Mouse (Mus musculus) megakaryocyte, embryonic 14.5 days (primary cell): Measurements from ENCODE around the gene Ren1. TPM values are rescaled to one million over a fixed set of nuclear protein-coding genes. Genes with fewer than 3 reads are reported as not detected.

Experiments
- H3K27me3 ChIP-seq: replicated peaks from 2 replicates; pipeline ENCODE3; 2012; ENCODE audit warnings: inconsistent platforms
- H3K36me3 ChIP-seq: replicated peaks from 2 replicates; pipeline ENCODE3; 2012; ENCODE audit warnings: low read length, inconsistent platforms, mixed read lengths
- H3K4me1 ChIP-seq: 2 replicates; pipeline ENCODE4 v1.6.1; 2012; ENCODE audit warnings: inconsistent platforms
- H3K4me3 ChIP-seq: replicated peaks from 2 replicates; pipeline ENCODE3; 2012; ENCODE audit warnings: moderate library complexity, mild to moderate bottlenecking, inconsistent platforms
- H3K9me3 ChIP-seq: 2 replicates; pipeline ENCODE4 v1.6.1; 2012; ENCODE audit warnings: inconsistent platforms
- FLI1 ChIP-seq: IDR thresholded peaks from 2 replicates; pipeline ENCODE4 v1.6.1; 2012; ENCODE audit warnings: low read length, inconsistent platforms, mixed read lengths
- GATA1 ChIP-seq: IDR thresholded peaks from 3 replicates; pipeline ENCODE4 v1.6.1; 2012; ENCODE audit warnings: mixed read lengths, low read length, inconsistent platforms, borderline replicate concordance
- polyA plus RNA-seq: library from polyadenylated mRNA; stranded (reverse); fragments of >175 nt; gene quantifications from 2 replicates; pipeline ENCODE4 v1.2.3, GENCODE M21; 2012; ENCODE audit warnings: low replicate concordance; ENCODE audit not compliant: insufficient read depth

Ren1 gene
- polyA plus RNA-seq, 1 experiment = not detected

DNA sequence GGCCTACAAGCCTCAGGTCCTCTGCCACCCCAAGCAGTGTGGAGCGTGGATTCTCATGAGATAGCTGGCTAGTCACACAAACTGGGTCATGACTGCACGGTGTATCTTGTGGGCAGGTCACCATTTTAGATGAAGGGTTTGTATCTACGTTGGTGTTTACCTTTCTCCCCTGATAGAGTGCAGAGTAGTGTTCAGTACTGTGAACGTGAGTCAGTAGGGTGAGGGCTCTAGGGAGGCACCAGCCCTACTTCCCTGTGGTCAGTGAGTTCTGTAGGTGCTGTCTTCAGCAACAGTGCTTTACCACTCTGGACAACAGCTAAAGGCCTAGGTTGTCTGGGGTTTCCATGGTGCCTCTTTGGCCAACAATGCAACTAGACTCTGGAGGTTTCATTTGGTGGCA lies 53.7 kb downstream of the Ren1 start:
- peaks cover 18% of the 10 kb centered on the region for H3K4me1 ChIP-seq
- TF ChIP-seq GATA1 (no peak), FLI1 (no peak)
- H3K27me3 ChIP-seq = peaks cover 36% of the 10 kb centered on the region
- H3K9me3 ChIP-seq = no peaks in the 10 kb centered on the region
- H3K4me3 ChIP-seq = no peak overlapping the region
- no peaks in the 10 kb centered on the region for H3K36me3 ChIP-seq

DNA sequence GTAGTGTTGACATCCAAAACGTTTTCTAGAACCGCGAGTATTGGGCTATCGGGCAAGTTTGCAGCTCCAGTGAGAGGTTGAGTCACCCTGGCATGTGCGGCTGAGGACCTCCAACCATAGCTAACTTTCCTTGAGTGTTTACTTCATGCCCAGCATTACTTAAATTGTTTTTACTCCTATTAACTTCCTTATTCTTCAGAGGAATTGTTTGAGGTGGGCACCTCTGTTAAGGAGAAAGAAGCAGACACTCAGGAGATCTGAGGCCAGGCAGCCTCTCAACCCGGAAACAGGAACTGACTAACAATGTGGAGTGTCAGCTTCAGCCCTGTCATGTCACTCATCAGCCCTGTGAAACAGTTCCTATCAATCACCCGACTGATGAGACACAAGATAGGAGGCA lies 56.3 kb downstream of the Ren1 start:
- no peaks in the 10 kb centered on the region for H3K36me3 ChIP-seq
- H3K9me3 ChIP-seq = no peaks in the 10 kb centered on the region
- H3K27me3 ChIP-seq = peaks cover 30% of the 10 kb centered on the region
- no peaks in the 10 kb centered on the region for H3K4me1 ChIP-seq
- no peak overlapping the region for H3K4me3 ChIP-seq
- TF ChIP-seq FLI1 (no peak), GATA1 (no peak)

GRCm38 (mm10) chr1:133407436-133407835 lies 57.1 kb downstream of the Ren1 start:
- peaks cover 36% of the 10 kb centered on the region for H3K27me3 ChIP-seq
- TF ChIP-seq GATA1 (no peak), FLI1 (no peak)
- H3K4me1 ChIP-seq = no peaks in the 10 kb centered on the region
- H3K4me3 ChIP-seq = no peak overlapping the region
- no peaks in the 10 kb centered on the region for H3K36me3 ChIP-seq
- no peaks in the 10 kb centered on the region for H3K9me3 ChIP-seq

DNA sequence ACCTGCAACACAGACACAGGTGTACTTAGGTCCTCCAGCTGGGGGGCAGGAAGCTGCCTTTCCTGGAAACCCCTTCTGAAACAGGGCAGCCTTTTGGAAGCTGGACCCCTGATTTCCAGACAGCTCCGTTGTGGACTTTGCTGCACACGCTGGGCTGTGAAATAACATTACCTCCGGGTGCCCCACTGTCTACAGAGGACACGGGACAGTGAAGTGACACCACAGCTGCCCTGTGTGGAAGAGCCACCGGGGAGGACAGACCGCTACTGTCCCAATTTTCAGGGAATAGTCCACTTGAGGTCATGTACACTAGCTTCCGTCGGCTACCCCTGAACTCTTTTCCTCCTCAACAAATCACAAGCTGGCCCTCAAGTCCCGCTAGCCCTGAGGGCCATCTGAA lies 58.0 kb downstream of the Ren1 start:
- Histone ChIP-seq H3K4me1 (peaks cover 7% of the 10 kb centered on the region), H3K4me3 (no peak overlapping the region), H3K27me3 (peaks cover 44% of the 10 kb centered on the region), H3K9me3 (no peaks in the 10 kb centered on the region), H3K36me3 (no peaks in the 10 kb centered on the region)
- TF ChIP-seq GATA1 (no peak), FLI1 (no peak)

- Histone ChIP-seq H3K4me1 (peaks cover 7% of the 10 kb centered on the region), H3K27me3 (peaks cover 48% of the 10 kb centered on the region), H3K4me3 (no peak overlapping the region), H3K36me3 (no peaks in the 10 kb centered on the region), H3K9me3 (no peaks in the 10 kb centered on the region)
- TF ChIP-seq GATA1 (no peak), FLI1 (no peak)
Observed at GRCm38 (mm10) chr1:133408880-133409516, 58.7 kb downstream of the Ren1 start.

DNA sequence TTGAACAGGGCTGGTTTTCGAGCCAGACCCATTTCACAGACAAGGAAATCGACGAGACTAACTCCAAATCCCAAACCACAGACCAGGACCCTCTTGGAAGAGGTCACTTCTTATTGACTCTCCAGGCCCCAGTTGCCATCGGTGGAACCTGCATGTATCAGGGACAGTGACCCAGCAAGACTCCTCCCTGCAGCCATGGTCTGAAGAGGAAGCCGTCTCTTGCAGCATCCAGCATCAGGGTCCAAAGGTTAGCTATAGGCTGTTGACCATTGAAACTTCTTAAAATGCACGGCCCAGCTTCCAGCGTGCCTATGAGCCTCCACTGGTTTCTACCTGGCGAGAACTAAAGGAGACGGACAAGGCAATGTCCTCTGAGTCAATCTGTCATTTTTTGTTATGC lies 59.5 kb downstream of the Ren1 start:
- Histone ChIP-seq H3K4me1 (peaks cover 7% of the 10 kb centered on the region), H3K9me3 (no peaks in the 10 kb centered on the region), H3K4me3 (no peak overlapping the region), H3K36me3 (no peaks in the 10 kb centered on the region), H3K27me3 (peaks cover 53% of the 10 kb centered on the region)
- TF ChIP-seq GATA1 = no peak
- no peak for TF ChIP-seq FLI1

Other genes with a start within 250 kb of the Ren1 start
- gene Ppp1r15b, start 219.4 kb upstream of the Ren1 start, polyA plus RNA-seq = 6.7 and 8.7 TPM in 2 replicates
- gene Plekha6, start 186.3 kb upstream of the Ren1 start, polyA plus RNA-seq = 0.57 TPM in 1 of 2 replicates, not detected in the other
- not detected in 2 replicates for gene Golt1a, start 40.7 kb upstream of the Ren1 start, polyA plus RNA-seq
- not detected in 2 replicates for gene Kiss1, start 28.6 kb upstream of the Ren1 start, polyA plus RNA-seq
- gene Etnk2, start 13.1 kb downstream of the Ren1 start, polyA plus RNA-seq = 0.11 TPM in 1 of 2 replicates, not detected in the other
- gene Sox13, start 73.9 kb downstream of the Ren1 start, polyA plus RNA-seq = 1.3 and 3.4 TPM in 2 replicates